Mouse (Mus musculus): Measurements from ENCODE around the gene Igsf9. TPM values are rescaled to one million over a fixed set of nuclear protein-coding genes. Genes with fewer than 3 reads are reported as not detected.

The Igsf9 gene
- total RNA-seq, 2 experiments from 2014 or later, result 0.37 to 0.51 TPM

DNA sequence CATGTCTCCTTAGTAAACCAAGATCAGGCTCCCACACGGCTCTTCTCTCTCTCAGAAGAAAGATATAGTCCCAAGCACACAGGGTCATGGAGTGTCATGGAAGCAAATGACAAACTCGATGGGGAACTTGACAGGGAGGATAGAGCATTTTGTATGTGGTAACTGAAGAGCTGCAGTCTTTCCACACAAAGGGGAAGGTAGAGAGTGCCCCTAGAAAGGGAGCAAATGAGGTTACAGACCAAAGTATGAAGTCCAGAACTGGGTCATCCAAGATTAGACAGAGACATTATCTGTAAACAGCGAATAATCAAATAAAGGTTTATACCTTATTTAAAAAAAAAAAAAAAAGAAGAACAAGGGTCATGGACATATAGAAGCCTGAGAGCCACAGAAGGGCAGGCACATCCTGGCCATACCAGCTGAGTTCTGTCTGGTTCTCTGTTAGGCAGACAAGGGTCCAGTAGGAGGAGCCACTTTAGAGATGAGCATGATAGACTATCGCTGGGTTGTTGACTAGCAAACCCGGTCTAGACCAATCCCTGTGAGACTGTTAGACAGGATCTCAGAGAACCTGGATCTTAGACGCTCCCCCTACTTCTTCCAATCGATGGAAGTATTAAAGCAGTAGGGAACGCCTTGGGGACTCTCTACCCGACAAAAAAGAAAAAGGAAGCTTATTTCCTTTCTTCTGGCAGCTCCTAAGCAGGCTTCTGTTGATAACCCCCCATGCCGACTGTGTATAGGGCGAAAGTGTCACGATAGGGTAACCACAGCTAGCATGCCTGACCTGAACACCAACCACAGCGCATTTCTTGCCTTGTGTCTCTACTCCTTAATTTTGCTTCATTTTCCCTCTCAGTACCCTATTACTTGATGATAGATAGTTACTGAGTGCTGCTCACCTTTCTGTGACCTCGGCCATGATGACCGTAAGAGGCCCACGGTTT, 17.9 kb upstream of the Igsf9 start:
- no peak for DNase-seq
- intact Hi-C loops (cut with DNase I; ENCODE audit: low total_unique reads), result no loop called here

DNA sequence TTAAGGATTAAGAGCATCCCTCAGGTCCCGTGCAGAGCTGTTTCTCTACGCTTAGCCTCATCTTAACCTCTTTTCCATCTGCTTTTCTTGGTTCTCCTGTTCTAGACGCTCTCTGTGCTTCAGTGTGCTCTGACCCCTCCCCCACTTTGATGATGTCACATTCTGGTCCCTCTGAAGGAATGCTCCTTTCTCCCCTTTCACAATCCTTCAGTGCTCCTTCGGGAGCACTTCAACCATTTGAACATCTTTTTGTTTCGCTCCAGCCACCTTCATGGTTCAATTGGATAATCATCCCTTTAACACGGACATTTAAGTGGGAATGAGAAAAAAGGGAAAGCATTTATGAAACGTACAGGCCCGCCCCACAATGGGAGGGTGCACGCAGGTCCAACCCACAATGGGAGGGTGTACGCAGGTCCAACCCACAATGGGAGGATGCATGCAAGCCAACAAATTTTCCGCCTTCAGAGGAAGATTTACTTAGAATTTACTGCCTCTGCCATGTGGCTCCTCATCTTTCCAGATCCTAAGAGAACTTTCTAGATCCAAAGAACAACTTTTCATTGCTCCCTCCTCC, 13.2 kb upstream of the Igsf9 start:
- no peak for DNase-seq
- intact Hi-C loops (cut with DNase I; ENCODE audit: low total_unique reads), result no loop called here

DNA sequence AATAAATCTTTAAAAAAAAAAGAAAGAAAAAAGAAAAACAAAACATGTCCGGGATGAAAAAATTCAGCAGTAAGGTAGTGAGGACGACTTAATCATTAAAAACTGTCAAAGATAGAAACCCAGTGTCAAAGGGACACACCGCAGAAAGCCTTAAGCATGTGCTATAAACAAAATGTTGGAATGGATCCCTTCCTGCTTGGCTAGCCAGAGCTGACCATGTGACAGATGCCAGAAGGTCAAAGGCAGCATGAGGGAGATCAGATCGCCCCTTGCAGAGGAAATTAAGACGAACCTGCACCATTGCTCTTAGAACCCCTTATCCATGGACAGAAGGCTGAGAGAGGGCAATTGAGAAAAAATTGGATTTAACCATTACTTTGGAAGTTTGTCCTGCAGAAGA, 12.2 kb upstream of the Igsf9 start:
- intact Hi-C loops (cut with DNase I; ENCODE audit: low total_unique reads), result no loop called here
- DNase-seq, result no peak

- intact Hi-C loops (cut with DNase I; ENCODE audit: low total_unique reads), result no loop called here
- DNase-seq, result no peak
Measured at GRCm38 (mm10) chr1:172469810-172470448, 11.7 kb upstream of the Igsf9 start.

DNA sequence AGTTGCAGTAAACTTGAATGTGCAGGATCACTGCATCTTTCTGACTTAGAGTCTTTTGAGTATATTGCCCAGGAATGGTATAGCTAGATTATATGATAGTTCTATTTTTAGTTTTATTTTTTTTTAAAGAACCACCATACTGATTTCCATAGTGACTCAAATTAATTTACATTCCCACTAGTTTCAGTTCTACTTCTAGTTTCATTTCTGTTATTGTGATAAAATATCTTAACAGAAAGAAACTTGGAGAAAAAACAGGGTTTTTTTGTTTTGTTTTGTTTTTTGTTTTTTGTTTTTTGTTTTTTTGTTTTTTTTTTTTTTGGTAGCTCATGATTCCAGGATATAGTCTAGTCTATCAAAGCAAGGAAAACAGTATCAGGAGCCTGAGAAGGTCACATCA, 8.7 kb upstream of the Igsf9 start:
- no peak for DNase-seq
- intact Hi-C loops (cut with DNase I; ENCODE audit: low total_unique reads), result no loop called here

DNA sequence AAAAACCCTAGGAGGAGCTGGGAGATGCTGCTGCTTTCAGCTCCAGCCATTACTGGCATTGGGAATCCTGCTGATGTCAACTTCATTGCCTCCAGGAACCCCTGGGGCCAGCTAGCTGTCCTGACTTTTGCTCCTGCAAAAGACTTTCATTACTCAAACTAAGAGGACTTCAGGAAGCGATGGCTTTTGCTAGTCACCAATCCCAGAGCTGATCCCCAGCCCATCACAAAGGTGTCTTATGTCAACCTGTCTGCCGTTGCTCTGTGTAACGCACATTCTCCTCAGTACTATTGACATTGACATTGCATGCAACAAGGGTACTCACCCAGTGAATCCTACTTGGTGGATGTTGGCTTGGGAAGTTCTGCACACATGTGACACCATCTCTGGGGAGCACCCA, 7.4 kb upstream of the Igsf9 start:
- intact Hi-C loops (cut with DNase I; ENCODE audit: low total_unique reads), result no loop called here
- DNase-seq, result no peak

DNA sequence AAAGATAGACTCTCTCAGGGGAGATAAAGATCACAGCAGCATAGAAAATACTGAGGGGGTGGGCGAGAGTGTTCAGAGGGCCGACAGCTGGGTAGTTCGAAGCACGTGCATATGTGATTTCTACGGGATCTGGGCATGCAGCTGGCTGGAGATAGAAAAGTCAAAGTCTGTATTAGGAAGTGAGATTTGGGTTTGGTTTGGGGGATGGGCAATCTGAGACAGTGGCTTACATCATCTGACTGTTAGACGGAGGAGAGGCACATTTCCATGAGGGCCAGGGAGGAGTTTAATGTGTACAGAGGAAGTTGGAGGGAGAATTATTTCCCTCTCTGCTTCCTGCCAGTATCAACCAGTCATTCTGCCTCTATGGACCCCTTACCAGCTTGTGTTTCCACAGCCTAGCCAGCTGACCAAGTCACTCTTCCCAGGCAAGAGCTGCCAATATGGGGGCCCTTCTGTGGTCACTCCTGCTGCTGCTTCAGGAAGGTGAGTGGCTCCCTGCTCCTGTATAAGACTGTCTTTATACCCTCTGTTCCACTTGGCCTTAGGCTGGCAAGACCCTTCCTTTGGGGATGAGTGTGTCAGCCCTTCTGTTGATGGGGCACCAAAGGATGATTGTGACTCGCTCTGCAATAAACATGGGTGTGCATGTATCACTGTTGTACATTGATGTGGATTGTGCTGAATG, 6.4 kb upstream of the Igsf9 start, which contains the start of gene Slamf9:
Slamf9 (plus strand) TSS at position 305 of the 688 bp plus-strand sequence.
- no peak for DNase-seq
- intact Hi-C loops (cut with DNase I; ENCODE audit: low total_unique reads), result no loop called here

GRCm38 (mm10) chr1:172478020-172478419, 3.6 kb upstream of the Igsf9 start:
- no peak for DNase-seq

GRCm38 (mm10) chr1:172480376-172480775, 1.2 kb upstream of the Igsf9 start:
- intact Hi-C loops (cut with DNase I; ENCODE audit: low total_unique reads), result no loop called here
- DNase-seq, result no peak

More at GRCm38 (mm10) chr1:172478020-172478419, 3.6 kb upstream of the Igsf9 start:
- intact Hi-C loops (cut with DNase I; ENCODE audit: low total_unique reads), result no loop called here

GRCm38 (mm10) chr1:172481111-172481510, 477 bp upstream of the Igsf9 start:
- intact Hi-C loops (cut with DNase I; ENCODE audit: low total_unique reads), result no loop called here
- no peak for DNase-seq

- intact Hi-C loops (cut with DNase I; ENCODE audit: low total_unique reads), result no loop called here
- DNase-seq, result no peak
Measured at GRCm38 (mm10) chr1:172482518-172483360, 1.2 kb downstream of the Igsf9 start.

- DNase-seq, result no peak
- intact Hi-C loops (cut with DNase I; ENCODE audit: low total_unique reads), result no loop called here
Measured at GRCm38 (mm10) chr1:172483361-172483660, 1.7 kb downstream of the Igsf9 start.

- no peak for DNase-seq
- intact Hi-C loops (cut with DNase I; ENCODE audit: low total_unique reads), result no loop called here
Measured at GRCm38 (mm10) chr1:172484236-172484635, 2.6 kb downstream of the Igsf9 start.

- intact Hi-C loops (cut with DNase I; ENCODE audit: low total_unique reads), result no loop called here
- DNase-seq, result no peak
Measured at GRCm38 (mm10) chr1:172484671-172485070, 3.1 kb downstream of the Igsf9 start.

- intact Hi-C loops (cut with DNase I; ENCODE audit: low total_unique reads), result no loop called here
- no peak for DNase-seq
Measured at GRCm38 (mm10) chr1:172485821-172486220, 4.2 kb downstream of the Igsf9 start.

DNA sequence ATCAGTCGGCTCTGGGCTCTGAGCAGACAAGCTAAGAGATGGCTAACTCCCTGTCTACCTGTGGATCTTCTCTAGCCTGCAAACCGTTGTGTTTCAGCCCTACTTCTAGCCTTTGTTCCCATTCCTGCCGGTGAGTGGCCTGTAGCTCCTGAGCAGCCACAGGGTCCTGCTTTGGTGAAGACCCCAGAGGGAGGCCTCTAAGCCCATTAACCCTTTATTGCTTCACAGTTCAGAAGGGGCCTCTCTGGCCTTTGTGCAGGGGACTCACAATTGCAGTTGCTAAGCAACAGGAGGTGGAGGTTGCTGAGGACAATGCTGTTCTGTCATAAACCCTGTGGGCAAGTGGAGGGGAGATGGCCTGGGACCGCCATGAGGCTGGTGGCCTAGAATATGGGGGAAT, 4.6 kb downstream of the Igsf9 start:
- no peak for DNase-seq
- intact Hi-C loops (cut with DNase I; ENCODE audit: low total_unique reads), result no loop called here

- DNase-seq, result no peak
- intact Hi-C loops (cut with DNase I; ENCODE audit: low total_unique reads), result no loop called here
Measured at GRCm38 (mm10) chr1:172486651-172487050, 5.1 kb downstream of the Igsf9 start.

- DNase-seq, result no peak
- intact Hi-C loops (cut with DNase I; ENCODE audit: low total_unique reads), result no loop called here
Measured at GRCm38 (mm10) chr1:172487859-172488258, 6.3 kb downstream of the Igsf9 start.

DNA sequence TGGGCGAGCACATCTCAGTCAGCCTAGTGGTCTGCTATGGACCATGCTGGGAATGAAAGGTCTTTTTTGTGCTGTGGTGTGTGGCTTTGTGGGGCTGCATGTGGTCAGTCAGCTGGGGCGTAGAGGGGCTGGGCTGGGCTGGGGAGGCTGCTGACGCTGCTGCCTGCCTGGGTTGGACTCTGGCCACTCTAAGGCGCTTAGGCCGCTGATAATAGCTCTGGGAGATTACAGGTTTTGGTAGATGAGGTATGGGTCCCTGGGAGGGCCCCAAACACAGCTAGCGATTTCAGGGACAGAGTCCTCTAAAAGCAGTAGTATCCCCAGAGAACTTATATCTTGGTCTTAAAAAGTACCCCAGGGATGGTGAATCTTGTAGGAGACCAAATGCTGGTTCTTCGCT, 7.2 kb downstream of the Igsf9 start:
- intact Hi-C loops (cut with DNase I; ENCODE audit: low total_unique reads), result no loop called here
- no peak for DNase-seq
